Comparison of ENCODE assay signal across 27 mouse cellular contexts in the genomic region with DNA sequence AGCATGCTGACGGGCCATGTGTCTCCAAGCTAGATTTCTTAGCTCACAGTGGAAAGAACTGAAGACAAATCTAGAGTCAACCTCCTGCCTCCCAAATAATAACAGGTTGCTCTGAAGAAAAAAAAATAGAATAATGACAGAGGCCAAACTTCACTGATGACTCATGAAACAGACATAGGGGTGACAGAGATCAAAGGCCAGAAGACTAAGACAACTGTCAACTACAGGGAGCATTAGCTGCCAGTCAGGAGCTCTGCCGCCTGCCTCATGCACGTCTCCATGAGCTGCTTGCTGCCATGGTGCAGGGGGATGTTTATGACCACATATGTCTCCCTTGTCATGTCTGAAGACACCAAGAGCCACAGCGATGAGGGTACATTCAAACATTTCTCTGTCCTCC.
DNase-seq lines count a peak whose midpoint lies in the region; ATAC-seq and TF ChIP-seq lines count a peak whose summit lies in the region.
"Had no signal": no experiment of that assay in that cellular context is flagged by ENCODE, and none has a peak within 500 bp of the region (broad histone marks: within the 10 kb centered on the region; RNA-seq: fewer than 3 reads in every experiment).

No protein-coding gene starts in this region.

- 71% methylated on average over 4 of the region's 4 CpGs for WGBS in liver, postnatal 0 days (ENCODE audit: insufficient replicate concordance)
- 58% methylated on average over 4 of the region's 4 CpGs for WGBS in intestine, embryonic 15.5 days
- 90% methylated on average over 4 of the region's 4 CpGs for WGBS in forebrain, embryonic 11.5 days

- H3K9ac ChIP-seq in liver, postnatal 0 days (replicated peaks) = no peak overlapping the region
- H3K9ac ChIP-seq in intestine, embryonic 15.5 days = no peak overlapping the region
- no peak overlapping the region for H3K9ac ChIP-seq in forebrain, embryonic 11.5 days (ENCODE audit: low read length)
- H3K9ac ChIP-seq: embryonic facial prominence, embryonic 13.5 days; limb, embryonic 13.5 days; liver, embryonic 15.5 days; midbrain, embryonic 12.5 days; neural tube, embryonic 12.5 days had no signal

- peak overlapping the region; percentile 11; the same call in 1 of the 2 replicates for H3K4me2 ChIP-seq in liver, postnatal 0 days (ENCODE audit: low read depth, low read length)
- H3K4me2 ChIP-seq in intestine, embryonic 15.5 days (replicated peaks) = no peak overlapping the region
- no peak overlapping the region for H3K4me2 ChIP-seq in forebrain, embryonic 11.5 days (ENCODE audit: low read depth, low read length, severe bottlenecking)
- H3K4me2 ChIP-seq: embryonic facial prominence, embryonic 13.5 days; limb, embryonic 13.5 days; liver, embryonic 15.5 days; midbrain, embryonic 12.5 days; neural tube, embryonic 12.5 days had no signal

- no peaks in the 10 kb centered on the region for H3K36me3 ChIP-seq in liver, postnatal 0 days (replicated peaks; ENCODE audit: insufficient read depth, low read length)
- H3K36me3 ChIP-seq in intestine, embryonic 15.5 days = no peaks in the 10 kb centered on the region
- no peaks in the 10 kb centered on the region for H3K36me3 ChIP-seq in forebrain, embryonic 11.5 days (ENCODE audit: control insufficient read depth, insufficient read depth, low read length)
- H3K36me3 ChIP-seq: embryonic facial prominence, embryonic 13.5 days; forebrain, embryonic 10.5 days; limb, embryonic 13.5 days; liver, embryonic 15.5 days; midbrain, embryonic 12.5 days; neural tube, embryonic 12.5 days had no signal

- peak overlapping the region; percentile 66 for H3K27ac ChIP-seq in liver, postnatal 0 days (ENCODE audit: low read depth)
- no peak overlapping the region for H3K27ac ChIP-seq in intestine, embryonic 15.5 days
- no peak overlapping the region for H3K27ac ChIP-seq in forebrain, embryonic 11.5 days (ENCODE audit: low read depth, low read length)
- H3K27ac ChIP-seq: embryonic facial prominence, embryonic 13.5 days; forebrain, embryonic 10.5 days; layer of hippocampus, adult 2 months; left cerebral cortex, adult 2 months; limb, embryonic 13.5 days; liver, embryonic 15.5 days; midbrain, embryonic 12.5 days; neural tube, embryonic 12.5 days had no signal

- H3K4me1 ChIP-seq in liver, postnatal 0 days (ENCODE audit: insufficient read depth) = peaks cover 9% of the 10 kb centered on the region
- H3K4me1 ChIP-seq in intestine, embryonic 15.5 days (replicated peaks) = peaks cover 14% of the 10 kb centered on the region; the same call in 1 of the 2 replicates
- peaks cover 4% of the 10 kb centered on the region; the same call in 1 of the 2 replicates for H3K4me1 ChIP-seq in forebrain, embryonic 11.5 days (replicated peaks; ENCODE audit: control insufficient read depth, insufficient read depth, low read length)

- H3K4me3 ChIP-seq in liver, postnatal 0 days (ENCODE audit: low read depth, low read length) = no peak overlapping the region
- H3K4me3 ChIP-seq in intestine, embryonic 15.5 days (replicated peaks) = no peak overlapping the region
- H3K4me3 ChIP-seq in forebrain, embryonic 11.5 days (ENCODE audit: low read depth, low read length) = no peak overlapping the region
- H3K4me3 ChIP-seq: embryonic facial prominence, embryonic 13.5 days; forebrain, embryonic 10.5 days; layer of hippocampus, adult 2 months; left cerebral cortex, adult 2 months; limb, embryonic 13.5 days; liver, embryonic 15.5 days; megakaryocyte, embryonic 14.5 days; midbrain, embryonic 12.5 days; myocyte; neural tube, embryonic 12.5 days had no signal

- no peaks in the 10 kb centered on the region for H3K27me3 ChIP-seq in liver, postnatal 0 days (ENCODE audit: insufficient read depth, low read length)
- H3K27me3 ChIP-seq in intestine, embryonic 15.5 days (replicated peaks) = no peaks in the 10 kb centered on the region
- H3K27me3 ChIP-seq in forebrain, embryonic 11.5 days (ENCODE audit: control insufficient read depth, insufficient read depth, low read length) = no peaks in the 10 kb centered on the region
- H3K27me3 ChIP-seq: embryonic facial prominence, embryonic 13.5 days; liver, embryonic 15.5 days; megakaryocyte, embryonic 14.5 days; midbrain, embryonic 12.5 days; neural tube, embryonic 12.5 days had no signal

- DNase-seq in liver, postnatal 0 days = no peak
- DNase-seq in liver = no peak
- DNase-seq in forebrain, embryonic 11.5 days (ENCODE audit: low spot score) = no peak
- DNase-seq in retina, postnatal 1 day = no peak
- no peak for DNase-seq in Muller cell, postnatal 12 days (ENCODE audit: inconsistent ontology term)
- DNase-seq: adrenal gland, postnatal 36 days; cerebellum, adult 2 months; cerebellum, postnatal 25 days; gastrocnemius, postnatal 14 days; kidney, adult 11 months; kidney, postnatal 36 days; lung, postnatal 36 days; right cerebral cortex, postnatal 4 days had no signal

- no peaks in the 10 kb centered on the region for H3K9me3 ChIP-seq in liver, postnatal 0 days (ENCODE audit: low read length)
- H3K9me3 ChIP-seq in intestine, embryonic 15.5 days = no peaks in the 10 kb centered on the region
- no peaks in the 10 kb centered on the region for H3K9me3 ChIP-seq in forebrain, embryonic 11.5 days (ENCODE audit: control insufficient read depth, low read length)
- H3K9me3 ChIP-seq: embryonic facial prominence, embryonic 13.5 days; forebrain, embryonic 10.5 days; limb, embryonic 13.5 days; liver, embryonic 15.5 days; megakaryocyte, embryonic 14.5 days; midbrain, embryonic 12.5 days; neural tube, embryonic 12.5 days had no signal

- no peak for TF ChIP-seq CTCF in liver, postnatal 0 days (IDR thresholded peaks at IDR 0.05; ENCODE audit: low read depth)

- no peak for TF ChIP-seq EP300 in liver, postnatal 0 days (IDR thresholded peaks at IDR 0.05; ENCODE audit: low read depth)

- ATAC-seq in liver, postnatal 0 days = peak; percentile 61; the same call in 1 of the 2 replicates
- ATAC-seq in activated CD4-positive, CD25-positive, alpha-beta regulatory T cell, adult 4 months = peak; percentile 17
- ATAC-seq in intestine, embryonic 15.5 days = peak; percentile 70
- ATAC-seq in forebrain, embryonic 11.5 days (replicated peaks; ENCODE audit: low FRiP score) = no peak
- ATAC-seq: forebrain, embryonic 16.5 days; hindbrain, embryonic 16.5 days had no signal
